Mouse (Mus musculus): ENCODE measurements around the gene Fah. TPM values are rescaled to one million over a fixed set of nuclear protein-coding genes. Genes with fewer than 3 reads are reported as not detected.

Gene Fah
- polyA plus RNA-seq, 1 experiment from 2014 or later, result 5.7 TPM

DNA sequence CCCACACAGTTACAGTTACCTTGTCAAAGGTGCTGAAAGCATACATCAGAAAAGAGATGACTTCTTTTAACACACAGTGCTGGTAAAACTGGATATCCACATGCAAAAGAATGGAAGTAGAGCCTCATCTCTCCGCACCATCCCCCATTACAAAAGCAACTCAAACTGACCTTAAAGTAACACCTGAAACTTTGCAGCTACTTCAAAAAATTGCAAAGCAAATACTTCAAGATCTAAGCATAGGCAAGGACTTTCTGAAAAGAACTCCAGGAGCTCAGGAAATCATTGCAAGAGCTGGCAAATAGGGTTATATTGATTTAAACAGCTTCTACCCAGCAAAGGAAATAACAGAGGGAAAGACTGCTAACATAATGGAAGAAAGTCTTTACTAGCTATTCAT is 46.0 kb downstream of the Fah start:
- H3K4me3 ChIP-seq, result no peak overlapping the region
- no peaks in the 10 kb centered on the region for H3K36me3 ChIP-seq
- WGBS, result 95% methylated on average over 1 of the region's 1 CpGs
- no peak overlapping the region for H3K4me2 ChIP-seq
- H3K27me3 ChIP-seq (replicated peaks), result no peaks in the 10 kb centered on the region
- H3K9me3 ChIP-seq, result no peaks in the 10 kb centered on the region
- H3K27ac ChIP-seq (replicated peaks), result no peak overlapping the region
- H3K4me1 ChIP-seq, result peaks cover 8% of the 10 kb centered on the region
- no peak overlapping the region for H3K9ac ChIP-seq
- ATAC-seq (ENCODE audit: extremely low read depth, insufficient number of reproducible peaks, low FRiP score, low TSS enrichment), result no peak

DNA sequence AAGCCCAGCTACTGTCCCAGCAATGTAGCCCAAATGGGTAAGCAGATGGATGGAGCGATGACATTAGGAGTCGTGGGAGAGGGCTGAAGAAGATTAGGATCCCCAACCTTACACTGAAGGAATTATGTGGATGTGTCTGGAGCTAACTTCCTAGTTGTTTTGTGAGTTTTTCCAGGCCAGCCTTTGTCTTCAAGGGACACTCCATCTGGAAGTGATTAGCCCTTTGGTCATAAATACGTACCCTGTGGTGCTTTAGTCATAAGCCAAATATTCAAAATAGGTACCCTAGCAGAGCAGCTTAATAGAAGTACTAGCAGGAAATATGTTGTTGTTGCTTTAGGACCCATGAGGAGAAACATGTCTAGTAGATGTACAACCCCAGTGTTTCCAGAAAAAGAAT is 49.2 kb downstream of the Fah start:
- Histone ChIP-seq H3K27ac (replicated peaks) (no peak overlapping the region), H3K4me3 (no peak overlapping the region), H3K4me2 (no peak overlapping the region), H3K9me3 (no peaks in the 10 kb centered on the region), H3K4me1 (no peaks in the 10 kb centered on the region), H3K9ac (no peak overlapping the region), H3K27me3 (replicated peaks) (no peaks in the 10 kb centered on the region), H3K36me3 (no peaks in the 10 kb centered on the region)
- no peak for ATAC-seq (ENCODE audit: extremely low read depth, insufficient number of reproducible peaks, low FRiP score, low TSS enrichment)
- 66% methylated on average over 3 of the region's 3 CpGs for WGBS

DNA sequence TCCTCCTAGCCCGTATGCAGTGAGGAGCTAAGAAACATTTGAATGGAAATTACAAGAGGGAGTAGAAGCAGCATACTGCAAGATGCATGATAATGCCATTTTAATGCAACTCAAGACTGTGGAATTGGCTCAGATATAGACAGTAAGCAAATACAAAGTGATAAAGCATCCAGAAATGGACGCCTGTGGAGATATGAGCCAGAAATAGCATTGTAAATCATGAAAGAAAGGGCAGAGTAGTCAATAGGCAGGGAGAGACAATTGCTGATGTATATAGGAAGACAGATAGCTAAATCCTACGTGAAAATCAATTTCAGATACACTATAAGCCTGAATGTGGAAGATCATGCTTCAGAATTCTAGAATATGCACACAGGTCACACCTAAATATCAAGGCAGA is 51.2 kb downstream of the Fah start:
- Histone ChIP-seq H3K4me2 (no peak overlapping the region), H3K4me3 (no peak overlapping the region), H3K4me1 (no peaks in the 10 kb centered on the region), H3K27ac (replicated peaks) (no peak overlapping the region), H3K36me3 (no peaks in the 10 kb centered on the region), H3K27me3 (replicated peaks) (no peaks in the 10 kb centered on the region), H3K9me3 (no peaks in the 10 kb centered on the region), H3K9ac (no peak overlapping the region)
- ATAC-seq (ENCODE audit: extremely low read depth, insufficient number of reproducible peaks, low FRiP score, low TSS enrichment), result no peak
- WGBS, result 53% methylated on average over 3 of the region's 3 CpGs

DNA sequence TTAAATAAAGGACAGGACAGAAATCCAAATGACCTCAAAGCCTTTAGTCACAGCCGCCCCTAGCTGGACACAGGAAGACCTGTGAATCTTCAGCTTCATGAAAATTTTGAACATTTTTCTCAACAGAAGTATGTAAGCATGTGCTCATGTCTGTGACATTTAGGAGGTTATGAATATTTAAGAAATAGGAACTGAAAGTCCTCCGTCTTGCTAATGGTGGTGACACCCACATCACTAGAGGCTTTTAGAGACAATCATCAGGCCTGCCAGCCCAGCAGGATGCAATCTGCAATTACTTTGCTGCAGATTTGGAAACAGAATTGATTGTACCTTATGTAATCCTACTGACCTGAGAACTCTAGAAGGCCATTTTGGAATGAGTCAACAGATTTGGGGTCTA is 55.0 kb downstream of the Fah start:
- WGBS, result 80% methylated on average over 2 of the region's 2 CpGs
- H3K4me1 ChIP-seq, result no peaks in the 10 kb centered on the region
- no peak overlapping the region for H3K27ac ChIP-seq (replicated peaks)
- no peak overlapping the region for H3K4me2 ChIP-seq
- H3K9me3 ChIP-seq, result no peaks in the 10 kb centered on the region
- H3K27me3 ChIP-seq (replicated peaks), result no peaks in the 10 kb centered on the region
- H3K4me3 ChIP-seq, result no peak overlapping the region
- no peak for ATAC-seq (ENCODE audit: extremely low read depth, insufficient number of reproducible peaks, low FRiP score, low TSS enrichment)
- H3K9ac ChIP-seq, result no peak overlapping the region
- H3K36me3 ChIP-seq, result no peaks in the 10 kb centered on the region

DNA sequence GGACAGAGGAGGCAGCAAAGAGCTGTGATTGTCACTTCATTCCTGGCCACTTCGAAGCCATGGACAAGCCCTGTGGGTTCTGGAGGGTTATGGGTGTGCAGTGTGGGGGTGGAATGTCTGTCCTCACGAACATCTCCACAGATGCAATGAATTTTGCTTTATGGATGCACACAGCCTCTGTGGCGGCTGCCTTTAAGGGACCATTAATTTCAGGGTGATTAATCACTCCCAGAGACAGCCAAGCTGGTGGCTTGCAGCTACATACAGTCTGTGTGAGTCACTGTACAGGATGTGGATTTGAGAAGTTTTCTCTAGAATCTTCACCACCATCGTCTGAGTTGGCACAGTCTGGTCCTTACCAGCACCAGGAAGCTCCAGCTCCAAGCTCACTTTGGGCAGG is 59.9 kb downstream of the Fah start:
- no peaks in the 10 kb centered on the region for H3K36me3 ChIP-seq
- no peak overlapping the region for H3K9ac ChIP-seq
- H3K4me1 ChIP-seq, result no peaks in the 10 kb centered on the region
- H3K4me2 ChIP-seq, result no peak overlapping the region
- H3K4me3 ChIP-seq, result no peak overlapping the region
- ATAC-seq (ENCODE audit: extremely low read depth, insufficient number of reproducible peaks, low FRiP score, low TSS enrichment), result no peak
- WGBS, result 68% methylated on average over 4 of the region's 4 CpGs
- H3K9me3 ChIP-seq, result no peaks in the 10 kb centered on the region
- no peak overlapping the region for H3K27ac ChIP-seq (replicated peaks)
- H3K27me3 ChIP-seq (replicated peaks), result no peaks in the 10 kb centered on the region; the same call in 1 of the 2 replicates

DNA sequence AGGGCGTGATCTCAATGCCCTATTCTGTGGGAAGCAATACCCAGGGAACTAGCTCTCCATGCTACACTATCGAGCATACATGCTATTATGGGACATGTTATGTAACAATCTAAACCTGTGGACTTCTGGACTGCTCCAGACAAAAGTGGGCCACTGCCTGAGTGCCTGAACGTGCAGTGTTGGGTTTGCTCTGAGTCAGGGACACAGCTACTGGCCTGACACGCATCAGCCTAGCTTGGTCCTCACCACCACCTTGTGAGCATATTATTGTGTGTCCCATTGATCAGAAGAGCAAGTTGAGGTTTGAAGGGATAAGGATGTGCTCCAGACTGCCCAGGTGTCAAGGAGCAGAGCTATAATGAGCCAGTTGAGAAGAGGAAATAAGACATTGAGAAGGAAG is 61.6 kb downstream of the Fah start:
- Histone ChIP-seq H3K9me3 (no peaks in the 10 kb centered on the region), H3K27me3 (replicated peaks) (peaks cover 7% of the 10 kb centered on the region; the same call in 1 of the 2 replicates), H3K27ac (replicated peaks) (no peak overlapping the region), H3K36me3 (no peaks in the 10 kb centered on the region), H3K4me3 (no peak overlapping the region), H3K4me2 (no peak overlapping the region), H3K4me1 (no peaks in the 10 kb centered on the region), H3K9ac (no peak overlapping the region)
- 70% methylated on average over 4 of the region's 4 CpGs for WGBS
- ATAC-seq (ENCODE audit: extremely low read depth, insufficient number of reproducible peaks, low FRiP score, low TSS enrichment), result no peak

Other genes starting within 250 kb of the Fah start
- gene Arnt2, start 196.5 kb downstream of the Fah start, polyA plus RNA-seq (2015; fragmentation: Nextera tagmentation; extraction: Ambion mirVana), result 2.7 and 3.4 TPM in 2 replicates
- gene Gm2115, start 77.8 kb downstream of the Fah start, polyA plus RNA-seq (2015; fragmentation: Nextera tagmentation; extraction: Ambion mirVana), result 0.29 and 0.44 TPM in 2 replicates
- 134 and 149 TPM in 2 replicates for gene Zfand6, start 83.2 kb upstream of the Fah start, polyA plus RNA-seq (2015; fragmentation: Nextera tagmentation; extraction: Ambion mirVana)
- not detected in 2 replicates for gene Olfr291, start 246.8 kb upstream of the Fah start, polyA plus RNA-seq (2015; fragmentation: Nextera tagmentation; extraction: Ambion mirVana)